Mouse (Mus musculus): ENCODE measurements around the gene Stat5b. TPM values are rescaled to one million over a fixed set of nuclear protein-coding genes. Genes with fewer than 3 reads are reported as not detected.

Stat5b gene
- total and polyA plus RNA-seq, 2 experiments from 2014 or later = 8.8 to 22.6 TPM

DNA sequence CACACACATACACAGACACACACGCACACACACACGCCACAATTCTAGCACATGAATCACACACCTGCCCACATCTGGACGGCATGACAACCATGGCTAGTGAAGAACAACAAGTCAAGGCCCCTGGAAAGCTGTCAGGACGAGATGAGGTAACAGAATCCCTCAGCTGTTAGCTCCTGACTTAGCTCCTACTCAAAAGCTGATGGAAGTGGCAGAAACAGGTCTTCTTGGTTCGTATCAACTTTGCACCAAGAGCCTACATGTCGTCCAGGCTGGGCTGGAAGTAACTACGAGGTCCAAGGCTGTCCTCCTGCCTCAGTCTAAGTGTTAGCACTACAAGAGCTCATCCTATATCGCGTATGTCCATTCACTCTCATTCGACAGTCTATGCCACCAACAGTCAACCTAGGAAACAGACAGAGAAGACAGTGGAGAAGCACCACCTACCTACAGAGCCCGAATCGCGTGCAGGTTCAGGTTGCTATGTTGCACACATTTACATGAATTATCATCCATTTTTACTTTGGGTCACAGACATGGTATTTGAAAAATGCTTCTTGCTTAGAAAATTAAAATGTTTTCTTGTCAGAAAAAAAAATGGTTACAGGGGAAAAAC is 28.8 kb downstream of the Stat5b start:
- no peak for TF ChIP-seq CTCF (IDR thresholded peaks at IDR 0.05; ENCODE audit: low read depth)
- no peak for ATAC-seq
- H3K27ac ChIP-seq (ENCODE audit: low read depth, low read length) = no peak overlapping the region
- no peak overlapping the region for H3K4me2 ChIP-seq (ENCODE audit: low read depth)
- H3K9ac ChIP-seq = no peak overlapping the region
- no peaks in the 10 kb centered on the region for H3K36me3 ChIP-seq (ENCODE audit: insufficient read depth)
- H3K4me1 ChIP-seq (ENCODE audit: insufficient read depth) = peaks cover 4% of the 10 kb centered on the region; the same call in 1 of the 2 replicates
- no peaks in the 10 kb centered on the region for H3K9me3 ChIP-seq (ENCODE audit: low read length)
- no peaks in the 10 kb centered on the region; the same call in 1 of the 2 replicates for H3K27me3 ChIP-seq (ENCODE audit: insufficient read depth, low read length)
- DNase-seq = no peak
- H3K4me3 ChIP-seq (ENCODE audit: low read depth, low read length) = no peak overlapping the region
- WGBS = 95% methylated on average over 13 of the region's 13 CpGs

DNA sequence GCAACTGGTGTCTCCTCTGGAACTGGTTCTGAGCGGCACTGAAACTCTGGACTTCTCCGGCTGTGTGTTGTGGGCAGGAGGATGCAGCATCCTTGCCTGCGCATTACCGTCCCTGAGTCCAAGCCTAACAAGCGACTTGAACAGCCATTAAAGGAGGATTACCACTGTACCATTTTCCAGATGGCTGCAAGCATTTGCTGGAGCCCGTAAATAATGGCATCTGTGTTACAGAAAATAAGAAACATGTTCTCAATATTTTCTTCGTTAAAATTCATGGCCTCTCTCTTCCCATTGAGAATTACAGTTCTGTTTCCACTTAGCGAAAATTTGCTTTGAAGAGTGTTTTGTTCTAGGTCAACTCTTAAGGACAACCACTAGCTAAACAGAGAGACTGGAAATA is 30.5 kb downstream of the Stat5b start:
- H3K36me3 ChIP-seq (ENCODE audit: insufficient read depth) = no peaks in the 10 kb centered on the region
- no peak overlapping the region for H3K4me3 ChIP-seq (ENCODE audit: low read depth, low read length)
- no peak for ATAC-seq
- H3K27me3 ChIP-seq (ENCODE audit: insufficient read depth, low read length) = no peaks in the 10 kb centered on the region; the same call in 1 of the 2 replicates
- peak; percentile 32 for DNase-seq
- no peak overlapping the region for H3K4me2 ChIP-seq (ENCODE audit: low read depth)
- no peaks in the 10 kb centered on the region for H3K9me3 ChIP-seq (ENCODE audit: low read length)
- H3K27ac ChIP-seq (ENCODE audit: low read depth, low read length) = no peak overlapping the region
- 44% methylated on average over 8 of the region's 8 CpGs for WGBS
- H3K9ac ChIP-seq = no peak overlapping the region
- H3K4me1 ChIP-seq (ENCODE audit: insufficient read depth) = no peaks in the 10 kb centered on the region
- TF ChIP-seq CTCF (IDR thresholded peaks at IDR 0.05; ENCODE audit: low read depth) = no peak

DNA sequence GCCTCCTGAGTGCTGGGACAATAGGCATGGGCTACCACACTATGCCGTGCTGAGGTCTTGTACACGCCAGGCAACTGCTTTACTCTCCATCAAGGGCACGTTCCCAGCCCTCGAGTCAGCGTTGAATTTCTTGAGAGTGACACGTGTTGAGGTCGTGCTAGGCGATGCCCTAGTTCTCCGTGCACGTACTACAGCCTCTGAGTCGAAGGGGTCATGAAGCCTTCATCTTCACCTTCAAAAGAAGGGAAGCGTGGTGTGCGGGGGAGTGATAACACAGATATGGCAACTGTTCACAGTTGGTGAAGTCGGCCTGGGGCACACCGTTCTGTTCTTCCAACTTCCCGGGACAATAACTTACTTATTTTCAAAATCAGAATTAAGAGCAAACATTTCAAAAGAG is 30.9 kb downstream of the Stat5b start:
- Histone ChIP-seq H3K4me1 (ENCODE audit: insufficient read depth) (no peaks in the 10 kb centered on the region), H3K27ac (ENCODE audit: low read depth, low read length) (no peak overlapping the region), H3K27me3 (ENCODE audit: insufficient read depth, low read length) (no peaks in the 10 kb centered on the region; the same call in 1 of the 2 replicates), H3K9ac (no peak overlapping the region), H3K36me3 (ENCODE audit: insufficient read depth) (no peaks in the 10 kb centered on the region), H3K4me2 (ENCODE audit: low read depth) (no peak overlapping the region), H3K4me3 (ENCODE audit: low read depth, low read length) (no peak overlapping the region), H3K9me3 (ENCODE audit: low read length) (no peaks in the 10 kb centered on the region)
- ATAC-seq = no peak
- no peak for TF ChIP-seq CTCF (IDR thresholded peaks at IDR 0.05; ENCODE audit: low read depth)
- no peak for DNase-seq
- WGBS = 86% methylated on average over 16 of the region's 16 CpGs

DNA sequence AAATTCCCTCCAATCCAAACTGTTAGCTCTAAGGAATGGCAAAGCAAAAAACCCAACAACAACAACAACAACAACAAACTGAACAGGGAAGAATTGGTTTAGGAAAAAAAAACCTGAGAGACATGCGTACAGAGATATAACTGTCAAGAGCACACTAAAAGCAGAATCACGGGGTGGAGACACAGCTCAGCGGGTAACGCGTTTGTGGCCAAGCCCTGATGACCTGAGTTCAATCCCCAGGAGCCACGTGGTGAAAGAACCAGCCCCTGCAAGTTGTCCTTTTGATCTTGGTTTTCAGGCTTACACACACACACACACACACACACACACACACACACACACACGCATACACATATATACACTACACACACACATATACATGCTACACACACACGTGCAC is 31.5 kb downstream of the Stat5b start:
- ATAC-seq = no peak
- Histone ChIP-seq H3K9ac (no peak overlapping the region), H3K27ac (ENCODE audit: low read depth, low read length) (no peak overlapping the region), H3K9me3 (ENCODE audit: low read length) (no peaks in the 10 kb centered on the region), H3K36me3 (ENCODE audit: insufficient read depth) (no peaks in the 10 kb centered on the region), H3K4me3 (ENCODE audit: low read depth, low read length) (no peak overlapping the region), H3K27me3 (ENCODE audit: insufficient read depth, low read length) (no peaks in the 10 kb centered on the region; the same call in 1 of the 2 replicates), H3K4me2 (ENCODE audit: low read depth) (no peak overlapping the region), H3K4me1 (ENCODE audit: insufficient read depth) (no peaks in the 10 kb centered on the region)
- no peak for DNase-seq
- no peak for TF ChIP-seq CTCF (IDR thresholded peaks at IDR 0.05; ENCODE audit: low read depth)
- WGBS = 87% methylated on average over 8 of the region's 8 CpGs

DNA sequence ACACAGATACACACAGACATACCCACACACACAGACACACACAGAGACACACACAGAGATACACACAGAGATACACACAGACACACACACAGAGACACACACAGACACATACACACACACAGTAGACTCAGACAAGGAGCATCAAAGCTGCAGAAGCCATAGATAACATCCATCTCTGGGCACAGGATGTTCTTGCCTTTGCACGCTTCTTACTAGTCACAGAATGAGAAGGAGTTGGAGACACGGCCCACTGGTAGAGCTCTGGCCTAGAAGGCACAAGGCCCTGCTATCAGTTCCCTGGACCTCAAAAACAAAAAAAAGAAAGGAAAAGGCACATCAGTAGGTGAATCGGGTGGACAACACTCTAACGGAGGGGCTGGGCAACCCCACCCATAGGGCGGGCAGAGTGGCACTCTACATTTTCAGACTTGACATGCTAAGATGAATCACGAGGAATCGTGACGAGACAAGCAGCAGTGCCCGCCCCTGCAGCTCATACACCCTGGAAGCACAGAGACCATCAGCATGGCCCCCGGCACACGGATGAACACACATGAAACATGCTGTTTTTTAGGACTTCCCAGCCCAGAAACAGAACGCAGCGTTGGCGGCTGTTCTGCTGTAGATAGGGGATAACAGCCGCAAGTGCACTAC is 32.0 kb downstream of the Stat5b start:
- ATAC-seq (no peak), DNase-seq (no peak)
- WGBS = 93% methylated on average over 15 of the region's 15 CpGs
- H3K9me3 ChIP-seq (ENCODE audit: low read length) = no peaks in the 10 kb centered on the region
- H3K27me3 ChIP-seq (ENCODE audit: insufficient read depth, low read length) = no peaks in the 10 kb centered on the region; the same call in 1 of the 2 replicates
- no peaks in the 10 kb centered on the region for H3K36me3 ChIP-seq (ENCODE audit: insufficient read depth)
- no peak overlapping the region for H3K4me2 ChIP-seq (ENCODE audit: low read depth)
- TF ChIP-seq CTCF (IDR thresholded peaks at IDR 0.05; ENCODE audit: low read depth) = no peak
- no peak overlapping the region for H3K27ac ChIP-seq (ENCODE audit: low read depth, low read length)
- no peak overlapping the region for H3K4me3 ChIP-seq (ENCODE audit: low read depth, low read length)
- no peak overlapping the region for H3K9ac ChIP-seq
- no peaks in the 10 kb centered on the region for H3K4me1 ChIP-seq (ENCODE audit: insufficient read depth)

DNA sequence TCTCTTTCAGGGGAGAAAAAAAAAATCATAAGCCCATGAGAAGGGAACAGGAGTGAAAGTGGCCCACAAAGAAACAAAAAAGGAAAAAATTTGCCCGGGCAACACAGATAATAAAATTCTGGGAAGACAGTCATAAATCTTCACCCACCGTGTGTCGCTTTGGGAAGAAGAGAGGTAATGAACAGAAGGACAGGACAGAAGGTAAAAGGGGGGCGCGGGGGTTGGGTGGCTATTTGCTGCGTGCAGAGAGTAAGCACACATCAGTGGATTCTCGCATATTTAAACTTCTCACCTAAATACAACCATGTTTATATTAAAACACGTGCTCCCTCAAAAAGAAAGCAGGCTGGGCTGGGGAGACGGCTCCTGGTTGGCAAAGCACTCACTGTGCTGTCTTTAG is 33.2 kb downstream of the Stat5b start:
- TF ChIP-seq CTCF (IDR thresholded peaks at IDR 0.05; ENCODE audit: low read depth) = no peak
- H3K36me3 ChIP-seq (ENCODE audit: insufficient read depth) = no peaks in the 10 kb centered on the region
- no peaks in the 10 kb centered on the region for H3K4me1 ChIP-seq (ENCODE audit: insufficient read depth)
- no peaks in the 10 kb centered on the region for H3K27me3 ChIP-seq (ENCODE audit: insufficient read depth, low read length)
- no peaks in the 10 kb centered on the region for H3K9me3 ChIP-seq (ENCODE audit: low read length)
- H3K4me3 ChIP-seq (ENCODE audit: low read depth, low read length) = no peak overlapping the region
- no peak for DNase-seq
- no peak for ATAC-seq
- no peak overlapping the region for H3K4me2 ChIP-seq (ENCODE audit: low read depth)
- 65% methylated on average over 9 of the region's 9 CpGs for WGBS
- no peak overlapping the region for H3K27ac ChIP-seq (ENCODE audit: low read depth, low read length)
- H3K9ac ChIP-seq = no peak overlapping the region

DNA sequence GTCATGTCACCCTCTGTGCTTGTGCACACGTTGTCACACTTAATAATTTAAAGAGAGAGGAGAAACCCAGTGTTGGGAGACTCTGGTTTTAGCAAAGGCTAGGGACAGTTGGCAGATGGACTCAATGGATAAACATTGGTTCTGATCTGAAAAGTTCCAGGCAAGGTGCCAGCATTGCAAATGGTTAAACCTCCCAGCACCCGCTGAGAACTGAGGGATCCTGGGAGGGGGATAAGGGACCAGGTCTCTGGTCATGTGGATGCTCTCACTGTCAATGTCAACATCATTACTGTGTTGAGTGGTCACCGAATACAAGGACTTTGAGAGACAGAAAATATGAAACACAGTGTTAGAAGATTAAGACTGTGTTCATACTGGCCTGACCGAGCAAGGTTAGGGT is 33.7 kb downstream of the Stat5b start:
- TF ChIP-seq CTCF (IDR thresholded peaks at IDR 0.05; ENCODE audit: low read depth) = no peak
- Histone ChIP-seq H3K36me3 (ENCODE audit: insufficient read depth) (no peaks in the 10 kb centered on the region), H3K4me3 (ENCODE audit: low read depth, low read length) (no peak overlapping the region), H3K9me3 (ENCODE audit: low read length) (no peaks in the 10 kb centered on the region), H3K27me3 (ENCODE audit: insufficient read depth, low read length) (no peaks in the 10 kb centered on the region), H3K27ac (ENCODE audit: low read depth, low read length) (no peak overlapping the region), H3K9ac (no peak overlapping the region), H3K4me1 (ENCODE audit: insufficient read depth) (no peaks in the 10 kb centered on the region), H3K4me2 (ENCODE audit: low read depth) (no peak overlapping the region)
- no peak for ATAC-seq
- DNase-seq = no peak
- 56% methylated on average over 4 of the region's 4 CpGs for WGBS
